Mouse (Mus musculus) spleen, adult 18-20 months (tissue): ENCODE measurements around the gene Tctn3.

ENCODE experiments used
- DNase-seq, 2 experiments: peaks; one replicate each; pipeline ENCODE4 v3.0.0; 2022; ENCODE audit warnings: mixed read lengths in 2 of 2

Tctn3 gene

GRCm38 (mm10) chr19:40611830-40612506, at the start of gene Tctn3, which contains the start of gene Entpd1:
Gene Tctn3, minus strand, starts transcription at chr19:40612233.
Gene Entpd1, plus strand, starts transcription at chr19:40612366.
- DNase-seq: peak; percentile 87 to 91

- peak; percentile 35 to 44 for DNase-seq
Observed at GRCm38 (mm10) chr19:40661108-40661507, 49.1 kb upstream of the Tctn3 start.

- no peak for DNase-seq
Observed at GRCm38 (mm10) chr19:40660510-40660909, 48.5 kb upstream of the Tctn3 start.

GRCm38 (mm10) chr19:40659651-40660478, 47.8 kb upstream of the Tctn3 start:
- DNase-seq: peak in 1 of 2 experiments; percentile 43

GRCm38 (mm10) chr19:40658935-40659334, 46.9 kb upstream of the Tctn3 start:
- no peak for DNase-seq

- no peak for DNase-seq
Observed at GRCm38 (mm10) chr19:40658281-40658680, 46.2 kb upstream of the Tctn3 start.

GRCm38 (mm10) chr19:40656207-40656606, 44.2 kb upstream of the Tctn3 start:
- DNase-seq: no peak

GRCm38 (mm10) chr19:40650090-40650489, 38.1 kb upstream of the Tctn3 start:
- DNase-seq: no peak

- no peak for DNase-seq
Observed at GRCm38 (mm10) chr19:40647319-40648158, 35.5 kb upstream of the Tctn3 start.

- DNase-seq: no peak
Observed at GRCm38 (mm10) chr19:40646379-40646778, 34.3 kb upstream of the Tctn3 start.

- DNase-seq: no peak
Observed at GRCm38 (mm10) chr19:40643846-40644245, 31.8 kb upstream of the Tctn3 start.

GRCm38 (mm10) chr19:40640799-40641198, 28.8 kb upstream of the Tctn3 start:
- no peak for DNase-seq

- DNase-seq: no peak
Observed at GRCm38 (mm10) chr19:40639729-40640304, 27.8 kb upstream of the Tctn3 start.

GRCm38 (mm10) chr19:40638582-40638981, 26.5 kb upstream of the Tctn3 start:
- no peak for DNase-seq

- DNase-seq: no peak
Observed at GRCm38 (mm10) chr19:40637601-40638000, 25.6 kb upstream of the Tctn3 start.

- DNase-seq: no peak
Observed at GRCm38 (mm10) chr19:40637091-40637490, 25.1 kb upstream of the Tctn3 start.

GRCm38 (mm10) chr19:40633144-40633543, 21.1 kb upstream of the Tctn3 start:
- no peak for DNase-seq

- no peak for DNase-seq
Observed at GRCm38 (mm10) chr19:40632668-40633067, 20.6 kb upstream of the Tctn3 start.

- DNase-seq: no peak
Observed at GRCm38 (mm10) chr19:40632193-40632592, 20.2 kb upstream of the Tctn3 start.

- DNase-seq: no peak
Observed at GRCm38 (mm10) chr19:40630606-40631005, 18.6 kb upstream of the Tctn3 start.

- no peak for DNase-seq
Observed at GRCm38 (mm10) chr19:40630096-40630495, 18.1 kb upstream of the Tctn3 start.

GRCm38 (mm10) chr19:40628950-40629349, 16.9 kb upstream of the Tctn3 start:
- DNase-seq: no peak

- DNase-seq: no peak
Observed at GRCm38 (mm10) chr19:40625935-40626334, 13.9 kb upstream of the Tctn3 start.
